Mouse (Mus musculus) neural tube, embryonic 11.5 days (tissue): ENCODE data around the gene Zc3h10. TPM values are rescaled to one million over a fixed set of nuclear protein-coding genes. Genes with fewer than 3 reads are reported as not detected.

ENCODE experiments used
- ATAC-seq: fragments of 200-750 bp; cut with Nextera tagmentation; 2 replicates; pipeline ENCODE4 v1.8.0; 2017; ENCODE audit warnings: moderate number of reproducible peaks, mild to moderate bottlenecking, moderate TSS enrichment, moderate library complexity; ENCODE audit not compliant: insufficient read depth, low FRiP score, low TSS enrichment
- DNase-seq: peaks from one replicate; pipeline ENCODE4 v3.0.0-alpha.2; 2015; ENCODE audit warnings: low spot score
- H3K27ac ChIP-seq: fragments of 300-500 bp; sonication (generic); 2 replicates; pipeline ENCODE4 v1.5.1; 2014; ENCODE audit warnings: low read depth, mild to moderate bottlenecking, low read length
- H3K27me3 ChIP-seq: fragments of 300-500 bp; sonication (generic); 2 replicates; pipeline ENCODE4 v1.6.1; 2014; ENCODE audit warnings: mild to moderate bottlenecking, low read length, mixed read lengths; ENCODE audit not compliant: control insufficient read depth, insufficient read depth
- H3K36me3 ChIP-seq: fragments of 300-500 bp; sonication (generic); 2 replicates; pipeline ENCODE4 v1.6.1; 2014; ENCODE audit warnings: mild to moderate bottlenecking, low read length, moderate library complexity, mixed read lengths; ENCODE audit not compliant: control insufficient read depth, insufficient read depth
- H3K4me1 ChIP-seq: fragments of 300-500 bp; sonication (generic); 2 replicates; pipeline ENCODE4 v1.6.1; 2014; ENCODE audit warnings: low read length, mixed read lengths; ENCODE audit not compliant: control insufficient read depth, insufficient read depth
- H3K4me2 ChIP-seq: fragments of 300-500 bp; sonication (generic); 2 replicates; pipeline ENCODE4 v1.6.1; 2014; ENCODE audit warnings: low read depth, mild to moderate bottlenecking, moderate library complexity
- H3K4me3 ChIP-seq: fragments of 300-500 bp; sonication (generic); 2 replicates; pipeline ENCODE4 v1.5.1; 2014; ENCODE audit warnings: low read depth, low read length
- H3K9ac ChIP-seq: fragments of 300-500 bp; sonication (generic); 2 replicates; pipeline ENCODE4 v1.6.1; 2014; ENCODE audit warnings: mild to moderate bottlenecking, low read length
- H3K9me3 ChIP-seq: fragments of 300-500 bp; sonication (generic); 2 replicates; pipeline ENCODE4 v1.6.1; 2016; ENCODE audit warnings: low read length; ENCODE audit not compliant: control insufficient read depth
- WGBS: fragments of 180-500 bp; shearing (Covaris S2); extraction: QIAGEN DNeasy Blood & Tissue Kit; methylation state at CpG from one replicate; pipeline ENCODE4 v1.1.7; 2014; 5-methylcytosine and 5-hydroxymethylcytosine counted together
- polyA plus RNA-seq: library from polyadenylated mRNA; unstranded; fragments of >200 nt; fragmentation: Nextera tagmentation; extraction: Ambion mirVana; gene quantifications from 2 replicates; pipeline ENCODE4 v1.2.1, GENCODE M21; 2014

Gene Zc3h10
- polyA plus RNA-seq, 1 experiment from 2014 or later = 18.3 TPM

- DNase-seq = peak; percentile 63
- Histone ChIP-seq H3K36me3 (no peaks in the 10 kb centered on the region), H3K4me1 (peaks cover 10% of the 10 kb centered on the region; the same call in 1 of the 2 replicates), H3K27ac (peak overlapping the region; percentile 60; the same call in 1 of the 2 replicates), H3K27me3 (no peaks in the 10 kb centered on the region), H3K4me2 (peak overlapping the region; percentile 55), H3K9me3 (no peaks in the 10 kb centered on the region), H3K4me3 (peak overlapping the region; percentile 47), H3K9ac (peak overlapping the region; percentile 63)
- 2% methylated on average over 21 of the region's 21 CpGs for WGBS
- ATAC-seq = peak; percentile 49; the same call in 1 of the 2 replicates
Observed at GRCm38 (mm10) chr10:128499116-128499671, 48.4 kb downstream of the Zc3h10 start.

DNA sequence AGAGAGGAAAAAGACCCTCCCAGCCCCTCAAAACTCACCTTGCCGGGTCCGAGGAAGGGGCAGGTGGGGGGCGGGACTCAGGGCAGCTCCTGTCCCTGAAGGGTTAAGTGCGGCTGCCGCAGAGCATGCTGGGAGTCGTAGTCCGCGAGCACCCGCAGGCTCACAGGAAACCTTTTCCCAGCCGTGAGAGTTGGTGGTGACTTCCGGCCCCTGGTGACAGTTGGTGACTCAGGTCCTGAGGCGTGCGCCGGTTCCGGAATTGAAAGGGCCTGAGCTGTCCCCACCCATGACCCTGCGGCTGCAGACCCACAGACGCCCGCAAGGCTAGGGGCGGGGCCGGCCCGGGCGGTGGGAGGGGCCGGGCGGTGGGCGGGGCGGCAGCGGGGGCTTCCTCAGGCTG lies 49.0 kb downstream of the Zc3h10 start, which contains the start of gene Myl6b:
Gene Myl6b, minus strand, starts transcription at position 96 of the 400 bp plus-strand sequence.
- WGBS = under 1% methylated on average over 27 of the region's 27 CpGs

GRCm38 (mm10) chr10:128497134-128497737 lies 50.3 kb downstream of the Zc3h10 start:
- 44% methylated on average over 6 of the region's 6 CpGs for WGBS
- ATAC-seq = no peak
- H3K4me3 ChIP-seq = no peak overlapping the region
- no peaks in the 10 kb centered on the region for H3K9me3 ChIP-seq
- H3K9ac ChIP-seq = no peak overlapping the region
- peaks cover 15% of the 10 kb centered on the region; the same call in 1 of the 2 replicates for H3K4me1 ChIP-seq
- no peaks in the 10 kb centered on the region for H3K27me3 ChIP-seq
- H3K4me2 ChIP-seq = peak overlapping the region; percentile 55; the same call in 1 of the 2 replicates
- no peak overlapping the region for H3K27ac ChIP-seq
- DNase-seq = no peak
- H3K36me3 ChIP-seq = no peaks in the 10 kb centered on the region

More for the DNA sequence above, 49.0 kb downstream of the Zc3h10 start, which contains the start of gene Myl6b:
- Histone ChIP-seq H3K9ac (peak within 1 kb of the TSS; percentile 63), H3K27me3 (no peaks in the 10 kb centered on the region), H3K4me1 (peaks cover 10% of the 10 kb centered on the region; the same call in 1 of the 2 replicates), H3K4me3 (peak within 1 kb of the TSS; percentile 47), H3K9me3 (no peaks in the 10 kb centered on the region), H3K4me2 (peak within 1 kb of the TSS; percentile 55), H3K27ac (peak within 1 kb of the TSS; percentile 60; the same call in 1 of the 2 replicates), H3K36me3 (no peaks in the 10 kb centered on the region)
- ATAC-seq (peak; percentile 84), DNase-seq (peak; percentile 94)

- Histone ChIP-seq H3K9me3 (no peaks in the 10 kb centered on the region), H3K27me3 (no peaks in the 10 kb centered on the region), H3K36me3 (no peaks in the 10 kb centered on the region; the same call in 1 of the 2 replicates), H3K4me1 (peaks cover 18% of the 10 kb centered on the region; the same call in 1 of the 2 replicates), H3K27ac (no peak overlapping the region), H3K4me3 (no peak overlapping the region), H3K9ac (no peak overlapping the region), H3K4me2 (peak overlapping the region; percentile 6; the same call in 1 of the 2 replicates)
- ATAC-seq (no peak), DNase-seq (no peak)
- WGBS = 40% methylated on average over 6 of the region's 6 CpGs
Observed at GRCm38 (mm10) chr10:128496509-128497077, 51.0 kb downstream of the Zc3h10 start.

DNA sequence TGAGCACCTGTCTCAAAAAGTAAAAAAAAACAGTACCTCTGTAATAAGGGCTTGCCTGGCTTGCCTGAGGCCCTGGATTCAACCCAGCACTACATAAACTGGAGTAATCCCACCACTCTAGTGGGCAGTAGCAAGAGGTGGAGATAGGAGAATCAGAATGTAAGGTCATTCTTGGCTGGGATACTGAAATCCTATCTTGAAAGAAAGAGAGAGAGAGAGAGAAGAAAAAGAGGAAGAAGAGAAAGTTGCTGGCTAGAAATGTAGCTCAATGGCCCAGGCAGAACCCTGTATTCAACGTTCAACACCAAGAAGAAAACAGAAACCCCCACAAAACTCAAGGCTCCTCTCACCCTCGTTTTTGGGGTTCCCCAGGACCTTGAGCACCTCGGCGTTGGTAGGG lies 51.7 kb downstream of the Zc3h10 start:
- ATAC-seq (no peak), DNase-seq (no peak)
- Histone ChIP-seq H3K9ac (no peak overlapping the region), H3K27ac (no peak overlapping the region), H3K4me1 (peaks cover 20% of the 10 kb centered on the region; the same call in 1 of the 2 replicates), H3K27me3 (no peaks in the 10 kb centered on the region), H3K4me2 (no peak overlapping the region), H3K9me3 (no peaks in the 10 kb centered on the region), H3K36me3 (peaks cover 4% of the 10 kb centered on the region), H3K4me3 (no peak overlapping the region)
- 76% methylated on average over 4 of the region's 4 CpGs for WGBS

DNA sequence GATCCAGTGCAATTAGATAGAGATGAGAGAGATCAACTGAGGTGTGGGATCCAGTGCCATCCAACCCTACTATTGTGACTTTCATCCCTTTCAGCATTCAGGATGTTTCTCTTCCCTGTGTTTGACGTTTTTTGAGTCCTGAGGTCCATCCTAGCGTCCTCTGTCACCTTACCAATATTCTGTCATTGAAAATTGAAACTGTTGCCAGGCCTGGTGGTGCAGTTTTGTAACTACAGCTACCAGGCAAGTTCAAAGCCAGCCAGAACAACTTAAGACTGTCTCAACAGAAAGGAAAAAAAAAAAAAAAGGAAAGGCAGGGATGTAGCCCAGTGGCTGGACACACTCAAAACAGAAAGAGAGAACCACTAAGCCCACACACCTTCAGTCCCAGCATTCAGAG lies 52.3 kb downstream of the Zc3h10 start:
- 87% methylated on average over 2 of the region's 2 CpGs for WGBS
- DNase-seq (no peak), ATAC-seq (no peak)
- no peaks in the 10 kb centered on the region for H3K27me3 ChIP-seq
- H3K9me3 ChIP-seq = no peaks in the 10 kb centered on the region
- H3K9ac ChIP-seq = no peak overlapping the region
- H3K4me2 ChIP-seq = peak overlapping the region; percentile 83; the same call in 1 of the 2 replicates
- H3K27ac ChIP-seq = no peak overlapping the region
- peak overlapping the region; percentile 88; the same call in 1 of the 2 replicates for H3K4me3 ChIP-seq
- H3K4me1 ChIP-seq = peaks cover 20% of the 10 kb centered on the region; the same call in 1 of the 2 replicates
- H3K36me3 ChIP-seq = peaks cover 6% of the 10 kb centered on the region

GRCm38 (mm10) chr10:128494667-128495245 lies 52.8 kb downstream of the Zc3h10 start:
- no peaks in the 10 kb centered on the region for H3K27me3 ChIP-seq
- 59% methylated on average over 11 of the region's 11 CpGs for WGBS
- ATAC-seq (no peak), DNase-seq (no peak)
- H3K4me2 ChIP-seq = peak overlapping the region; percentile 83
- no peaks in the 10 kb centered on the region for H3K9me3 ChIP-seq
- H3K9ac ChIP-seq = peak overlapping the region; percentile 71
- H3K27ac ChIP-seq = peak overlapping the region; percentile 9; the same call in 1 of the 2 replicates
- H3K36me3 ChIP-seq = peaks cover 8% of the 10 kb centered on the region
- peaks cover 20% of the 10 kb centered on the region; the same call in 1 of the 2 replicates for H3K4me1 ChIP-seq
- H3K4me3 ChIP-seq = peak overlapping the region; percentile 88
